Mouse (Mus musculus) stomach, embryonic 15.5 days (tissue): ENCODE results near the gene Actl6a. TPM values are rescaled to one million over a fixed set of nuclear protein-coding genes. Genes with fewer than 3 reads are reported as not detected.
A peak's percentile ranks its signal among the peaks of the same experiment; 100 is the strongest.
"Not testable (repeated sequence)": the region's sequence is repeated elsewhere in the genome, so short reads cannot be mapped to it uniquely, and the experiment has no call there.

ENCODE experiments used
- ATAC-seq: fragments of 200-750 bp; cut with Nextera tagmentation; 2 replicates; pipeline ENCODE4 v1.8.0; 2017; ENCODE audit warnings: low read depth, moderate number of reproducible peaks, moderate TSS enrichment; ENCODE audit not compliant: insufficient read depth, low FRiP score
- H3K27ac ChIP-seq: fragments of 300-500 bp; sonication (generic); 2 replicates; pipeline ENCODE4 v1.5.1; 2015; ENCODE audit warnings: mild to moderate bottlenecking, inconsistent platforms
- H3K27me3 ChIP-seq: fragments of 300-500 bp; sonication (generic); replicated peaks from 2 replicates; pipeline ENCODE4 v1.6.1; 2015; ENCODE audit warnings: inconsistent platforms
- H3K36me3 ChIP-seq: fragments of 300-500 bp; sonication (generic); 2 replicates; pipeline ENCODE4 v1.6.1; 2015; ENCODE audit warnings: inconsistent platforms
- H3K4me1 ChIP-seq: fragments of 300-500 bp; sonication (generic); 2 replicates; pipeline ENCODE4 v1.6.1; 2015; ENCODE audit warnings: inconsistent platforms
- H3K4me2 ChIP-seq: fragments of 300-500 bp; sonication (generic); 2 replicates; pipeline ENCODE4 v1.6.1; 2015; ENCODE audit warnings: mild to moderate bottlenecking, inconsistent platforms
- H3K4me3 ChIP-seq: fragments of 300-500 bp; sonication (generic); replicated peaks from 2 replicates; pipeline ENCODE4 v1.5.1; 2015; ENCODE audit warnings: inconsistent platforms
- H3K9ac ChIP-seq: fragments of 300-500 bp; sonication (generic); 2 replicates; pipeline ENCODE4 v1.6.1; 2015; ENCODE audit warnings: inconsistent platforms
- H3K9me3 ChIP-seq: fragments of 300-500 bp; sonication (generic); 2 replicates; pipeline ENCODE4 v1.6.1; 2016; ENCODE audit warnings: inconsistent platforms
- WGBS: fragments of 180-500 bp; shearing (Covaris S2); methylation state at CpG from one replicate; pipeline ENCODE4 v1.1.7; 2015; 5-methylcytosine and 5-hydroxymethylcytosine counted together
- polyA plus RNA-seq: library from polyadenylated mRNA; unstranded; fragments of >200 nt; fragmentation: Nextera tagmentation; extraction: Ambion mirVana; gene quantifications from 2 replicates; pipeline ENCODE4 v1.2.1, GENCODE M21; 2015

Gene Actl6a
- polyA plus RNA-seq, 1 experiment from 2014 or later, result 126 TPM

GRCm38 (mm10) chr3:32736244-32737171, 30.4 kb downstream of the Actl6a start, which contains the start of gene Ndufb5:
Gene Ndufb5, plus strand, starts transcription at chr3:32736990.
- Histone ChIP-seq H3K9me3 (no peaks in the 10 kb centered on the region), H3K36me3 (peaks cover 12% of the 10 kb centered on the region), H3K4me2 (peak within 1 kb of the TSS; percentile 83), H3K9ac (peak within 1 kb of the TSS; percentile 71), H3K4me1 (no peaks in the 10 kb centered on the region; the same call in 1 of the 2 replicates), H3K4me3 (peak within 1 kb of the TSS; percentile 96), H3K27ac (peak within 1 kb of the TSS; percentile 85), H3K27me3 (no peaks in the 10 kb centered on the region)
- under 1% methylated on average over 62 of the region's 62 CpGs for WGBS
- ATAC-seq, result peak; percentile 99

DNA sequence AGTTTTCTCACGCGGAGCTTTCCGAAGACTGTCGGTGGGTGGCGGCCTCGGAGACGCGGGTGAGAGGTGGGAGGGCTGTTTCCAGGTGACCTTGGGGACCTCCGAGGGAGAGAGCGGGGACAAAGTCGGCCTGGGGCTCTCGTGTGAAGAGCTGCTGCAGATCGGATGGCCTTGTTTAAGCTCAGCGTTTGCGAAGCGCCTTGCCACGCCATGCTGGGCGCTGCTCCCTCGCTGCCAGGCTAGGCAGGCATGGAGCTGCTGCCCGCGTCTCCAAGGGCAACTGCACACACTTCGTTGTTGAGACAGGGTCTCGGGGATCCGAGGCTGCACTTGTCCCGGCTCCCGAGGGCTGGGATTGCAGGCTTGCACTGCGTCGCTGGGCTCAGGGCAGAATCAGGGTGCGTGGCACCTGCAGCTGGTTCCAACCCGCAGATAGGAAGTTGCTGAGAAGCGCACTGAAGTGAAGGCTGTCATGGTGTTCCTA, 31.1 kb downstream of the Actl6a start, which contains the start of gene Mrpl47:
TSS of gene Mrpl47 (minus strand) at position 434 of the 484 bp plus-strand sequence.
- peak within 1 kb of the TSS; percentile 71 for H3K9ac ChIP-seq
- under 1% methylated on average over 31 of the region's 31 CpGs for WGBS
- no peaks in the 10 kb centered on the region; the same call in 1 of the 2 replicates for H3K4me1 ChIP-seq
- no peaks in the 10 kb centered on the region for H3K27me3 ChIP-seq
- peak within 1 kb of the TSS; percentile 83 for H3K4me2 ChIP-seq
- H3K36me3 ChIP-seq, result peaks cover 12% of the 10 kb centered on the region
- peak; percentile 21 for ATAC-seq
- peak within 1 kb of the TSS; percentile 85 for H3K27ac ChIP-seq
- no peaks in the 10 kb centered on the region for H3K9me3 ChIP-seq
- peak within 1 kb of the TSS; percentile 96 for H3K4me3 ChIP-seq

DNA sequence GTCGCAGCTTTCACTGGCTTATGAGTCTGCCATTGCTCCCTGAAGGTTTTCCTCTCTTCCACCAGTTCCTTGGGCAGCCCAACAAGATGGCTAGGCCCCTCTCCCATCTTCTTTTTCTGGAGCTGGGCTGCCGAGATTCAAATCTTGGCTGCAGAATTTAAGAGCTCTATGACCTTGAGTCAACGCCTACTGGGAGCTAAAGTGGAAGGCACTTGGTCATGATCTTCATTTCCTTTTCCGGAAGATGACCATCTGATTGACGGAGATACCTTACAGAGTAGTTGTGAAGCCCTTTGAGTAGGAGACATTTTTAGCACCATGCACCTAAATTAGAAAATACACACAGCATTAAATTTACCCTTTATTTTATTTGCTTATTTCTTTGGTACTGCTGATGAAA, 32.5 kb downstream of the Actl6a start:
- Histone ChIP-seq H3K27me3 (no peaks in the 10 kb centered on the region), H3K36me3 (0 out of 2 replicates have a peak, but pooled peaks cover 5% of the 10 kb centered on the region), H3K9ac (no peak overlapping the region), H3K4me2 (no peak overlapping the region; the same call in 1 of the 2 replicates), H3K27ac (no peak overlapping the region), H3K9me3 (no peaks in the 10 kb centered on the region), H3K4me3 (no peak overlapping the region), H3K4me1 (no peaks in the 10 kb centered on the region; the same call in 1 of the 2 replicates)
- no peak for ATAC-seq
- WGBS, result 93% methylated on average over 5 of the region's 5 CpGs

- Histone ChIP-seq H3K4me1 (0 out of 2 replicates have a peak, but pooled peaks cover 3% of the 10 kb centered on the region), H3K27ac (no peak overlapping the region), H3K4me3 (no peak overlapping the region), H3K36me3 (peaks cover 13% of the 10 kb centered on the region), H3K9ac (no peak overlapping the region), H3K9me3 (no peaks in the 10 kb centered on the region), H3K27me3 (no peaks in the 10 kb centered on the region), H3K4me2 (no peak overlapping the region)
- WGBS, result 71% methylated on average over 2 of the region's 2 CpGs
- ATAC-seq, result no peak
These were observed 36.2 kb downstream of the Actl6a start for GRCm38 (mm10) chr3:32742276-32742780.

DNA sequence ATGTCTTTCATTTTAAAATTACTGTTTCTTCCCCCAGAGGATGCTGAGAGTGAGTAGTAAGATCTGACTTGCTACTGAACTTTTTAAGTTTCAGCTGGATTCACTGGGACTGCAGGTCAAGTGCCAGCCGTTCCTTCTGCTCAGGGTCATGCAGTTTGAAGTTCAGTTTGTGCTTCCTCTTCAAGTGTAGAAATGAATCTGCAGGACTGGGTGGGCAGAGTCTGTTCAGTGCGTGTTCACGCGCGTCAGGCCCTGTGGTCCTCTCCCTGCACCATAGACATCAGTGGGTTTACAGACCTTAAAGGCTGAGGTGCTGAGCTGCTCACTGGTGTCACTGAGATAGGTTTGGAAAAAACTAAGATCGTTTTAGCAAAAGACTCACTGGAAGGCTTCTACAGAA, 38.9 kb downstream of the Actl6a start:
- Histone ChIP-seq H3K4me3 (no peak overlapping the region), H3K4me1 (0 out of 2 replicates have a peak, but pooled peaks cover 3% of the 10 kb centered on the region), H3K9ac (no peak overlapping the region), H3K4me2 (no peak overlapping the region), H3K27ac (no peak overlapping the region), H3K36me3 (peaks cover 18% of the 10 kb centered on the region), H3K27me3 (no peaks in the 10 kb centered on the region), H3K9me3 (no peaks in the 10 kb centered on the region)
- WGBS, result 88% methylated on average over 6 of the region's 6 CpGs
- no peak for ATAC-seq

DNA sequence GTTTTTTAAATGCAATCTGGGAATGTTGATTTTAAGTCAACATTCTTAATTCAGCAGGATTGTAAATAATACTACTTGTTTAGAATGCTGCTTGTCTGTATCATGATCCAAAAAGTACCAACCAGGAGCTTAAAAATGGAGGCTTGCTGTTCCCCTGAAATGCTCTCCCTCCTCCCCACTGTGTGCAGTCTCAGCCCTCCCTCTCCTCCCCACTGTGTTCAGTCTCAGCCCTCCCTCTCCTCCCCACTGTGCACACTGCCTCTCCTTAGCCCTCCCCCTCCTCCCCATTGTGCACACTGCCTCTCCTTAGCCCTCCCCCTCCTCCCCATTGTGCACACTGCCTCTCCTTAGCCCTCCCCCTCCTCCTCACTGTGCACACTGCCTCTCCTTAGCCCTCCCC, 39.3 kb downstream of the Actl6a start:
- not testable (repeated sequence) for H3K9me3 ChIP-seq, H3K9ac ChIP-seq, H3K4me2 ChIP-seq, H3K27ac ChIP-seq, H3K27me3 ChIP-seq, ATAC-seq, H3K4me3 ChIP-seq, H3K4me1 ChIP-seq
- peaks cover 19% of the 10 kb centered on the region for H3K36me3 ChIP-seq

DNA sequence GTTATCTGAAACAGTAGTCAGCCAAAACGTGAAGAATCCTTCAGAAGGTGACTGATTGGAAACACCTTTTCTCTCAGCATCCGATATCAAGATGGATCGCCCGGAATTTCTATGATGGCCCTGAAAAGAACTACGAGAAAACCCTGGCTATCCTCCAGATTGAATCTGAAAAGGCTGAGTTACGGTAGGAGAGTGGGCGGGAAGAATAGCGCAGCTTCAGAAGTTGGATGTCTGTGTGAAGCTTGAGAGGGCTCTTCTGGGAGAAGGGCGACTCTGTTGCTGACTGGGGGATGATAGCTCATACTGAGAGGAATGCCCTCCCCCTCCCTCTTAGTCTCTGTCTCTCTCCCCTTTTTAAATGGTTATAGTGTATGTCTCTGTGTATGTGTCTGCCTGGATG, 42.3 kb downstream of the Actl6a start:
- no peak overlapping the region for H3K9ac ChIP-seq
- H3K36me3 ChIP-seq, result peaks cover 32% of the 10 kb centered on the region
- H3K4me1 ChIP-seq, result 0 out of 2 replicates have a peak, but pooled peaks cover 3% of the 10 kb centered on the region
- no peak for ATAC-seq
- H3K4me2 ChIP-seq, result no peak overlapping the region
- H3K9me3 ChIP-seq, result no peaks in the 10 kb centered on the region
- H3K27ac ChIP-seq, result no peak overlapping the region
- H3K27me3 ChIP-seq, result no peaks in the 10 kb centered on the region
- 90% methylated on average over 9 of the region's 9 CpGs for WGBS
- H3K4me3 ChIP-seq, result no peak overlapping the region

GRCm38 (mm10) chr3:32749820-32750579, 43.9 kb downstream of the Actl6a start:
- no peaks in the 10 kb centered on the region for H3K9me3 ChIP-seq
- no peak for ATAC-seq
- no peaks in the 10 kb centered on the region for H3K4me1 ChIP-seq
- H3K27ac ChIP-seq, result no peak overlapping the region
- H3K4me2 ChIP-seq, result no peak overlapping the region
- H3K9ac ChIP-seq, result no peak overlapping the region
- H3K4me3 ChIP-seq, result no peak overlapping the region
- peaks cover 36% of the 10 kb centered on the region for H3K36me3 ChIP-seq
- H3K27me3 ChIP-seq, result no peaks in the 10 kb centered on the region
- 88% methylated on average over 4 of the region's 4 CpGs for WGBS

DNA sequence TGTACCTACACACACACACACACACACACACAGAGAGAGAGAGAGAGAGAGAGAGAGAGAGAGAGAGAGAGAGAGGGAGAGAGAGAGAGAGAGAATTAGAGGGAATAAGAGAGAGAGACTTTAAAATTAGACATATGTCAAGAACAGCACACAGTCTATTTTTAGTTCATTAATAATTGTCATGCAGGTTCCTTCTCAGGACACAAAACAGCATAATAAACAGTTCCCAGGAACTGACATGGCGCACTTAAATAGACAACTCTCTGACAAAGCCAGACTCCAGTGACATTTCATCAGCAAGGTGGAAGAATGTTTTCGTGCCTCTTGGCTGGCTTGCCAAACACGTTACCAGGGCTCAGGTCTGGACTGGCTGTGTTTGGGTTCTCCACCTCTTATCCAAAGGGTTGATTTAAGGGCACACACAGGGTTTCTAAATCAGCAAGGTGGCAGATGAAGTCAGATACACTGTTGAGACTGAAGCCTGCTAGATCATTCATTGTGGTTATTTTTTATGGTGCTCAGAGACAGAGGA, 48.4 kb downstream of the Actl6a start:
- no peak for ATAC-seq
- no peak overlapping the region for H3K4me2 ChIP-seq
- 87% methylated on average over 3 of the region's 3 CpGs for WGBS
- no peak overlapping the region for H3K4me3 ChIP-seq
- H3K9me3 ChIP-seq, result no peaks in the 10 kb centered on the region
- no peak overlapping the region for H3K9ac ChIP-seq
- H3K27me3 ChIP-seq, result no peaks in the 10 kb centered on the region
- no peaks in the 10 kb centered on the region for H3K4me1 ChIP-seq
- H3K36me3 ChIP-seq, result peaks cover 23% of the 10 kb centered on the region
- H3K27ac ChIP-seq, result no peak overlapping the region

GRCm38 (mm10) chr3:32759212-32759611, 53.1 kb downstream of the Actl6a start:
- no peak overlapping the region for H3K4me2 ChIP-seq
- H3K9me3 ChIP-seq, result no peaks in the 10 kb centered on the region
- H3K36me3 ChIP-seq, result no peaks in the 10 kb centered on the region
- H3K4me1 ChIP-seq, result no peaks in the 10 kb centered on the region
- no peak overlapping the region for H3K27ac ChIP-seq
- no peak overlapping the region for H3K4me3 ChIP-seq
- H3K27me3 ChIP-seq, result no peaks in the 10 kb centered on the region
- ATAC-seq, result no peak
- no peak overlapping the region for H3K9ac ChIP-seq
- 72% methylated on average over 5 of the region's 5 CpGs for WGBS

DNA sequence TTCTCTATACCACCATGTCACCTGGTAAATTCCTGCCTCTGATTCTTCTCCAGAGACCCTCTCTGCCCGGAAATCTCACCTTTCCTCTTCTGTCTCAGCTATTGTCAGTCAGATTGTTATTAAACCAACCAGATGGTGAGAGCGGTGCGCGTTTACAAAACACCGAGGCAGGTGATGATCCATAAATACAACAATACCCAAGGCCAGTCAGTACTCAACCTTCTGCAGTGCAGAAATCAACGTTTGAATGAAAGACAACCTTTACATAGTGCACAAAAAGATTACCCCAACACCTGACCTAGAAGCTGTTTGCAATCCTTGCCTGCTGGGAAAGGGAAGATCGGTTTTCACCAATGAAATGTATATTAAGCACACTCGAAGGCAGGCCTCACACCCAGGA, 56.9 kb downstream of the Actl6a start:
- H3K27ac ChIP-seq, result no peak overlapping the region
- no peaks in the 10 kb centered on the region for H3K27me3 ChIP-seq
- no peaks in the 10 kb centered on the region for H3K9me3 ChIP-seq
- H3K4me1 ChIP-seq, result no peaks in the 10 kb centered on the region
- no peak for ATAC-seq
- 57% methylated on average over 8 of the region's 8 CpGs for WGBS
- H3K4me3 ChIP-seq, result no peak overlapping the region
- no peak overlapping the region for H3K9ac ChIP-seq
- H3K36me3 ChIP-seq, result no peaks in the 10 kb centered on the region
- no peak overlapping the region for H3K4me2 ChIP-seq
